Mouse (Mus musculus) c-Kit-positive CD71-positive TER-119-positive erythroid progenitor cells, embryonic 14.5 days (primary cell): Measurements from ENCODE around the gene Psenen.

Source experiments
- DNase-seq: peaks from one replicate; pipeline ENCODE4 v3.0.0-alpha.2; 2013; ENCODE audit warnings: low spot score

Psenen gene

GRCm38 (mm10) chr7:30588676-30589434, 25.4 kb upstream of the Psenen start, which contains the start of gene Kmt2b:
Gene Kmt2b, minus strand, starts transcription at chr7:30588726.
- DNase-seq, result peak; percentile 92

- DNase-seq, result peak; percentile 42
Measured at GRCm38 (mm10) chr7:30587842-30588667, 24.6 kb upstream of the Psenen start.

- no peak for DNase-seq
Measured at GRCm38 (mm10) chr7:30586455-30587020, 23.1 kb upstream of the Psenen start.

- no peak for DNase-seq
Measured at GRCm38 (mm10) chr7:30585170-30585569, 21.7 kb upstream of the Psenen start.

- no peak for DNase-seq
Measured at GRCm38 (mm10) chr7:30584339-30584738, 20.9 kb upstream of the Psenen start.

GRCm38 (mm10) chr7:30581547-30581946, 18.1 kb upstream of the Psenen start:
- DNase-seq, result no peak

- no peak for DNase-seq
Measured at GRCm38 (mm10) chr7:30579950-30580349, 16.5 kb upstream of the Psenen start.

- DNase-seq, result no peak
Measured at GRCm38 (mm10) chr7:30572969-30573368, 9.5 kb upstream of the Psenen start.

- DNase-seq, result no peak
Measured at GRCm38 (mm10) chr7:30572389-30572788, 9.0 kb upstream of the Psenen start.

- DNase-seq, result no peak
Measured at GRCm38 (mm10) chr7:30567555-30567954, 4.1 kb upstream of the Psenen start.

GRCm38 (mm10) chr7:30566033-30566432, 2.6 kb upstream of the Psenen start:
- no peak for DNase-seq

- no peak for DNase-seq
Measured at GRCm38 (mm10) chr7:30564970-30565571, 1.6 kb upstream of the Psenen start, which contains the start of gene Igflr1. Gene Igflr1, plus strand, starts transcription at chr7:30565427.

- no peak for DNase-seq
Measured at GRCm38 (mm10) chr7:30563906-30564280, 466 bp upstream of the Psenen start.

- DNase-seq, result peak; percentile 28
Measured at GRCm38 (mm10) chr7:30562526-30563116, 806 bp downstream of the Psenen start.

GRCm38 (mm10) chr7:30560296-30560695, 3.1 kb downstream of the Psenen start:
- no peak for DNase-seq

GRCm38 (mm10) chr7:30559443-30559954, 3.9 kb downstream of the Psenen start, which contains the start of gene Lin37:
Gene Lin37, minus strand, starts transcription at chr7:30559838.
- peak; percentile 94 for DNase-seq

GRCm38 (mm10) chr7:30558656-30559442, 4.6 kb downstream of the Psenen start:
- DNase-seq, result peak; percentile 44

GRCm38 (mm10) chr7:30557901-30558514, 5.4 kb downstream of the Psenen start:
- DNase-seq, result no peak

GRCm38 (mm10) chr7:30556894-30557536, 6.4 kb downstream of the Psenen start:
- no peak for DNase-seq
